Mouse (Mus musculus) gastrocnemius, postnatal 4 days (tissue): ENCODE measurements around the gene Ddx24. TPM values are rescaled to one million over a fixed set of nuclear protein-coding genes. Genes with fewer than 3 reads are reported as not detected.
"Not testable (repeated sequence)": the region's sequence is repeated elsewhere in the genome, so short reads cannot be mapped to it uniquely, and the experiment has no call there.

Experiments
- DNase-seq, 2 experiments: peaks; one replicate each; pipeline ENCODE4 v3.0.0; 2021 to 2022; ENCODE audit warnings: low spot score in 2 of 2, mixed read lengths in 2 of 2
- long read RNA-seq, 2 experiments: library from polyadenylated mRNA; stranded (forward); transcript quantifications; one replicate each; pipeline ENCODE4 v2.0.0; 2021
- total RNA-seq, 2 experiments: library from RNA; stranded (reverse); gene quantifications; 2 replicates each; pipeline ENCODE4 v1.2.3; 2021

Gene Ddx24
- total RNA-seq: 10 to 100 TPM; 59.2 to 59.3 TPM
- long read RNA-seq, experiment 1, transcript Ddx24-201 (9 exons, 2,850 nt): major isoform, 111 of 125 reads
- long read RNA-seq, experiment 1, partial matches to known transcripts: 6 of 125 reads
- long read RNA-seq, experiment 1, other reads (novel, unspliced or antisense): 7 of 125 reads
- long read RNA-seq, experiment 2, transcript Ddx24-201 (9 exons, 2,850 nt): major isoform, 115 of 133 reads
- long read RNA-seq, experiment 2, partial matches to known transcripts: 6 of 133 reads
- long read RNA-seq, experiment 2, other reads (novel, unspliced or antisense): 10 of 133 reads

DNA sequence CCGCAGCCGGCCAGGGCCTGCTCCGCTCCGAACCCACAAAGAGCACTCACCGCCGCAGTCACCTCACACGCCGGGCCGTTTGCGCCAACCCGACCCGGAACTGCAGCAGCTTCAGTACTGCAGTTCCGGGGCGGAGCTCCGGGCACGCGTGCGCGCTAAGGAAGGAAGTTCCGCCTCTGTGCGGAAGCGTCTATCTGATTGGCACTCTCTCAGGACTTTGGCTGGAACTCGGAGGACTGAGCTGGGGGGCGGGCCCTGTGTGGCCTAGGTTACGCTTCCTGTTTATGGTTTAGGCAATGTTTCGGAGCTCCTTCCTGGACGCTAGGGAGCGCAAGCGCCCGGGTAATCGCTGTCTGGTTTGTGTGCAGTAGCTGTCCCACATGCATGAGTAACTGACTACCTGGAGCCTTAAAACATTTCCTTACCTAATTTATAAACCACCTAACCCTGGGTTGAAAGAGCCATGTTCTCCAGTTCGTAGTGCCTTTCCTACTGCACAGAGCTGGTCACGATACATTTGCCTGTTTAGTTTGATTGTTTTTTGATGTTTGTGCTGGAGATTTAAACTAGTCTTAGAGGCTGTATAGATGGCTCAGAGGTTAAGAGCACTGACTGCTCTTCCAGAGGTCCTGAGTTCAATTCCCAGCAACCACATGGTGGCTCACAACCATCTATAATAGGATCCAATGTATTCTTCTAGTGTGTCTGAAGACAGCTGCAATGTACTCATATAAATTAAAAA is at the start of gene Ddx24:
Gene Ddx24, minus strand, starts transcription at position 102 of the 742 bp plus-strand sequence.
- peak; percentile 88 to 96 for DNase-seq

DNA sequence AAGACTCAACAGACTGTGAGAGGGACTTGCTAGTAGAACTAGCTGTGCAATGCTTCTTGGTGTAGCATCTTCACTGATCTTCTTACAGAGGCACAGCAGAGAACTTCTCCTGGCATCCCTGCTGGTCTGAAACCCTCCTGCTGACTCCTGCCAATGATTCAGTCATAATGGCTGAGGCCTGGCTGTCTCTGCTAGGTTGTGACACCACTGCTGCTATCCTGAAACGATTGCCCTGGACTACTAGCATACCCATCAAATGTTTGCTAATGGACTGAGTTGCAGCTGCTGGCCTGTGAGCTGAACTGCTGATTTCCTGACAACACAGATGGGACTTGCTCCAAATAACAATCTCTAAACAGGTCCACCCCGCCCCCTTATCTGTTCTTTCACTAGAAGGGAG is 48.9 kb upstream of the Ddx24 start:
- no peak for DNase-seq

DNA sequence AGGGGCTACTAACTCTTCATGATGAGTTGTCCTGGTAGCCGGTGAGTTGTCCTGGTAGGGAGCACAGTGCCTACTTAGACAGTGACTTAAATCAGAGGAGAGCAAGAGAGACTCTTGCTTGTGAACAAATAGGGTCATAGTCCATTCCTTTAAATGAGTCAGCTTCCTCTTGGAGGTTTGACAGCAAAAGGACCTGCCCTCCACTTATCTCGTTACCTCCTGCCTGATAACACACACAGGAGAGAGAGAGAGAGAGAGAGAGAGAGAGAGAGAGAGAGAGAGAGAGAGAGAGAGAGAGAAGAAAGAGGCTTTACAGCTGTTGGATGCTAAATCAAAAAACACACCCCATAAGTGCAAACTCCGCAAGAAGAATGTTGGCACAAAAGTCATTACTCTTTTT is 31.5 kb upstream of the Ddx24 start, which contains the start of gene Ifi27l2b:
Gene Ifi27l2b, minus strand, starts transcription at position 84 of the 400 bp plus-strand sequence.
- no peak for DNase-seq

DNA sequence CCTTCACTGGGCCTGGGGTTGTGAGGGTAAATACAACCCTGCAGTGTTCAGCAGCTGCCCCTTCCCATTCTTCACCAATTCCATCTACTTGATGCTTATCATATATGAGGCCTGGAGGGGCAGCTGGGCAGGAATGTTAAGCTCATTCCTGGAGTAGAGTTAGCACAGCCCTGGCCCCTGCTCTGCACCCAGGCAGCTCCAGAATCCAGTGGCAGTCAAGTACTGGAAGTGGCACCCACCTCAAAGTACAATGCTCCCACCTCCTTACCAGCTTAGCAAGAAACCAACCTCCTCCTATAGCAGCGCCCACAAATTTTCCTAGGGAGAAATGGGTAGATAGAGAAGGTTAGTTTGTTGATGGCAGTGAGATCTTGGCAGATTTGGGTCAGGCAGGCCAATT is 31.1 kb upstream of the Ddx24 start:
- DNase-seq: not testable (repeated sequence)

DNA sequence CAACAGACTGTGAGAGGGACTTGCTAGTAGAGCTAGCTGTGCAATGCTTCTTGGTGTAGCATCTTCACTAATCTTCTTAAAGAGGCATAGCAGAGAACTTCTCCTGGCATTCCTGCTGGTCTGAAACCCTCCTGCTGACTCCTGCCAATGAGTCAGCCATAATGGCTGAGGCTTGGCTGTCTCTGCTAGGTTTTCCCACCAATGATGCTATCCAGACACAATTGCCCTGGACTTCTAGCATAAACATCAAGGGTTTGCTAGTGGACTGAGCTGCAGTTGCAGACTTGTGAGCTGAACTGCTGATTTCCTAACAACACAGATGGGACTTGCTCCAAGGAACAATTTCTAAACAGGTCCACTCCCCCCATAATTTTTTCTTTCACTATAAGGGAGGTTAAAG is 27.7 kb upstream of the Ddx24 start:
- DNase-seq: no peak

DNA sequence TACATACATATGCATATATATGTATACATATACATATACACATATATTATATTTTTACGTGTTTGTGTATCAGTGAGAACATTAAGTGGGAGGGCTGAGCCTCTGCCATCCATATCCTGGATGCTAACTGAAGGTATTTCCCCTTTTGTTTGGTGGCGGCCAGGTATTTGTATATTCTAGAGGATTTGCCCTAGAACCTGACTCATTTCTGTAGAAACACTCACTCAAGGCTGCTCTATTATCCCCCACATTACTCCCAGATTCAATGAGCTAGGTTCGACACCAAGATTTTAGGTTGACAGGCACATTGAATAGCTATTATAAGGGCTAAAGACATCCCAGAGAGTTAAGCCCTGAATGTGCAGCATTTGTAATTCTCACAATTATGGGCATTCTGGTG is 19.4 kb upstream of the Ddx24 start:
- DNase-seq: no peak

DNA sequence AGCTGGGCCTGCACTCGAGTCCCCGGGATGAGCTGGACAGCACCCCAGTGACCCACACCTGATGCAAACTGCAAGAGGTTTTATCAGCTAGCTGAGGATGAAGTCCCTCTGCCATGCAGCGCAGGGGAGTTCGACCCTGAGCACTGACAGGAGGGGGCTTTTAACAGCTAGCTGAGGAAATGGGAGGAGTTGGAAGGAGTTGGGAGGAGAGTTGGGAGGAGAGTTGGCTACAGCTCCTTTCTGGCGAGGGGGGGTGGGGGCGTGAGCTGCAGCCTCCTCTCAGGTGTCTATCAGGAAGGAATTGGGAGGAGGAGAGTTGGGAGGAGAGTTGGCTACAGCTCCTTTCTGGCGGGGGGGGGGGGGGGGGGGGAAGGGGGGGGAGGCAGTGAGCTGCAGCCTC is 18.6 kb upstream of the Ddx24 start:
- DNase-seq: not testable (repeated sequence)

DNA sequence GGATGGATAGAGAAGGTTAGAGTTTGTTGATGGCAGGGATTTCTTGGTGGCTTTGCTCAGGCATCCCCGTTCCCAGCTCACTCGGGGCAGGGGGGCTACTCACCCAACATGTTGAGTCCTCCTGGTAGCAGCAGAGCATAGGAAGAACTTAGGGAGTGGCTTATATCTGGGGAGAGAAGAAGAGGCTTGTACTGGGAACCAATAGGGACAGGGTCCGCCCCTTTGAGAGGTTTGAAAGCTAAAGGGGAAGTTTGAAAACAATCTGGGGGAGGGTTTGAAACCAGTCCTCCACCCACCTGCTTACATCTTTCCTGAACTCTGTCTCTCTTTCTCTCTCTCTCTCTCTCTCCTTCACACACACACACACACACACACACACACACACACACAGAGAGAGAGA is 17.9 kb upstream of the Ddx24 start, which contains the start of gene Ifi27l2a:
Gene Ifi27l2a, minus strand, starts transcription at position 157 of the 400 bp plus-strand sequence.
- DNase-seq: no peak

DNA sequence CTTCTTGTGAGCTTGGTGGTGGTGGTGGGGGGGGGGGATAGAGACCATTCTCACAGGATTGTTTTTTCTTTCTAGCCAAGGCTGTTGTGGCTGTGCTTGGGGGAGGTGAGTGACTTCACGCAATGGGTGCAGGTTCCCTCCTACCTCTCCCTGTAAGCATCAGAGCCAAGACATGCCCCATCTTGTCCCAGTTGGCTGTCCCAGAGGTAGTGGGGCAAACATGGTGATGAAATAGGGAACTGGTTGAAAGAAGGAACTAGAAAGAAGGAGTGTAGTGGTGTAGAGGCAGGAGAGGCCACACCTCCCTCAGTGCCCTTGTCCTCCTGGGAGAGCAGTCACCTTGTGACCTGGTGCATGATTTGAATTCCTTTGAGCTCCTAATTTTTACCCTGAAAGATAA is 12.0 kb upstream of the Ddx24 start:
- DNase-seq: no peak

DNA sequence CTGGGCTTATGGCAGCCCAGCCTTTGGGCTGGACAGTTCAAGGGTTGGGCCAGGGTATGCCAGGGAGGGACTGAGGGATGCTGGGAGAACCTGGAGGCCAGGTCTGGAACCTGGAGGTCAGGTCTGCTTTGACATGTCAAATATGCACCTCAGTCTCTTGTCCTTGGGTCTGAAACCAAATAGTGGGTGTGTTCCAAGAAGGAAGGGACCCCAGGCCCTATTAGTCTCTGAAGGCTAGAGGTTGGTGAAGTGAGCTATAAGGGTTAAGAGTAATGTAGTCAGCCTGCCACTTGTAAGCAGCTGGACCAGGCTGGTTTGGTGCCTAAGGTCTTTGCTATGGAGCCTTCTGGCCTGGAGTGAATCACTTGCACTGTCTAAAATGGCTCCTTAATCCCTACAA is 9.2 kb upstream of the Ddx24 start:
- no peak for DNase-seq

DNA sequence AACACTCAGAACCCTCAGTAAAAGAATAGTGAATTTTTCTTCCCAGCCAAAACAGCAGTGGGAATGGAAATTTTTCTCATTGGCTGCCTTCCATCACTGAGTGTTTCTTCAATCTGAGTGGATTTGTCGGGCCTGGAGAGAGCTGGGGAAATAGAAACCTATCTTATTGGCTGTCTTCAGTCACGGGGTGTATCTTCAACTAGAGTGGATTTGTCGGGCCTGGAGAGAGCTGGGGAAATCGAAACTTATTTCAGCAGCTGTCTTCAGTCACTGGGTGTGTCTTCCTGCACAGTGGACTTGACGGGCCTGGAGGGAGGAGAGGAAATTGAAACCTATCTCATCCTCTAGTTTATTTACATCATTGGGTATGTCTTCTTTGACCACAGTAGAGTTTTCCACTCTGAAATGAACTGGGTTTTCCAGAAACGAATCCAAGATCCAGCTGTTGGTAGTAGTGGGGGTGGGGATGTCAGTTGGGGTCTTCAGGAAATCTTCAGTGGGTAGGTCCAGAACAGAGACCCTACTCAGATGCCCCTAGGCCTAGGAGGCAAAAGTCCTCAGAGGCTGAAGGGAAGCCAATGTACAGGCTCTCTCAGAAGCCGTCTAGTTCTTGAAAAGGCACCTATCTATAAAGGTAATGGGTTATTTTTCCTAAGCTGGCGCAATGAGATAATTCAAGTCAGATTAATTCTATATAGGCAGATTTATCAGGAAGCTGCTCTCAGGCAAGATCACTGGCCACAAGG is 8.5 kb upstream of the Ddx24 start, which contains the start of gene Ifi27:
Gene Ifi27, plus strand, starts transcription at position 226 of the 746 bp plus-strand sequence.
- DNase-seq: peak; percentile 30 to 51

DNA sequence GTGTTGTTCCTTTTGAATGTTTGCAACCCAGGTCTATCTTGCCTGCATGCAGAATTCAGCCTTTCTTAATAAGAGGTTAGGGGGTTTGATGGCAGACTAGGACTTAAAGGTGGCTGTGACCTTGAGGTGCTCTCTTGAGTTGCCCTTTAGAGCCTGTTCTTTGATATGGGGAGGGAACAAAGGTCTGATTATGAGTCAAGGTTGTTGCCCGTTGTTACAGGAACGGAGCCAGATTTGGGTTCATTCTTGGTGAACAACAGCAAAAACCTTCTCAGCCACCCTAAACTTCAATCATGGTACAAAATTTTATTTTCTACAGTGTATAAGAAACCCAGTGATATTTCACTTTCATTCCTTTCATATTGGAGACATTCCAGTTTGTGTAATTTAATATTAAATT is 7.8 kb upstream of the Ddx24 start:
- DNase-seq: no peak

DNA sequence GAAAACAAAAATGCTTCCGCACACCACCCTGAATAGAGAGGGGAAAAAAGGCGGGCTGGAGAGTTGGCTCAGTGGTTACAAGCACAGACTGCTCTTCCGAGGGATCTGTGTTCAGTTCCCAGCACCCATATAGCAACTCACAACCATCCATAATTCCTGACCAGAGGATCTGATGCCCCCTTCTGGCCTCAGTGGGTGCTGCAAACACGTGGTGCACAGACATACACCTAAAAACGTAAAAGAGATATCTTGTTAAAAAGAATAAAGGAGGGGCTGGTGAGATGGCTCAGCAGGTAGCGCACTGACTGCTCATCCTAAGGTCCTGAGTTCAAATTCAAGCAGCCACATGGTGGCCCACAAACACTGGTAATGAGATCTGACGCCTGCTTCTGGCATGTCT is 1.1 kb upstream of the Ddx24 start:
- DNase-seq: no peak

DNA sequence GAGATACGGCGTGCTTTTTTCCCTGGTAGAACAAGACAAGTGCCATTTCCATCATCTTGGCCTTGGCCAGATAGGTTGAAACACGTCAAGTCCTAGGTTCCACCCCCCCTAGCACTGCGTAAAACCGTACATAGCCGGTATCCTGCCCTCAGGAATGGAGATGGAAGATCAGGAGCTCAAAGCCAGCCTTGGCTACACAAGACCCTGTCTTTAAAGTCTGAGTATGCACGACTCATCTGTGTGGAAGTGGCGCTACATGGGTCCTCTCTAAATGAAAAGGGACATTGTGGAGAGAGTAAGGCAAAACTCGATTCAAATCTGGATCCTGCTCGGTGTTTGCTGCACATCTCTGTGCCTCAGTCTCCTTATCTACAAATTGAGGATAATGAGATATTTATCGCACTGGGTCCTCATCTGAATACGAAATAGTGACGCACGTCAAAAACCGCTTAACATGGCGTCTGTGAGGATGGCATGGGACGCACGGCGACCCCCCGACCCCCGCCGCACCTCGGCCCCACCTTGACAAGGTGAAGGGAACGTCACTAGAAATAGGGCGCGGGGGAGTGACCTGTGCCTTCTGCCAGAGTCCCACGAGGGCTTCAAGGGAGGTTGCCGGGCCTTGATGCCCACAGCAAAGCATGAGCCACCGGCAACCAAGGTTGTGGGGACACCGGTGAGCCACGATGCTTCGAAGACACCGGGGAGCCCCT is 458 bp downstream of the Ddx24 start:
- DNase-seq: no peak

DNA sequence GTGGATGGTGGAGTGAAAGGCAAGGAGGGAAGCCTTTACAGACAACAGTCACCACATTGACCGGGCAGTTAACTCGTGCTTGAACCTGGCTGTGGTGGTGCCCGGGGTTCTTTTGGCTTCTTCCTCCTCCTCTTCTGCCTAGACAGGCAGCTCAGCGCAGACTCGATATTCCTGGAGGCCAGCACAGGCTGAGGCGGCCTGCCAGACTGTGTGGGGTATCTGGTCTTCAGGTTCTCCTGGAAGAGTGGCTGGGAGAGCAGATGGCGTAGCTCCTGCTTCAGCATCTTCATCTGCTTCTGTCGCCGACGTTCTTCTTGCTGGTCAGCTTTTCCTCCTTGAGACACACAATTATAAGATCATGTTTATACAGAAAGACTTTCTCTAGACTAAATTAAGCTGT is 17.5 kb downstream of the Ddx24 start:
- no peak for DNase-seq

DNA sequence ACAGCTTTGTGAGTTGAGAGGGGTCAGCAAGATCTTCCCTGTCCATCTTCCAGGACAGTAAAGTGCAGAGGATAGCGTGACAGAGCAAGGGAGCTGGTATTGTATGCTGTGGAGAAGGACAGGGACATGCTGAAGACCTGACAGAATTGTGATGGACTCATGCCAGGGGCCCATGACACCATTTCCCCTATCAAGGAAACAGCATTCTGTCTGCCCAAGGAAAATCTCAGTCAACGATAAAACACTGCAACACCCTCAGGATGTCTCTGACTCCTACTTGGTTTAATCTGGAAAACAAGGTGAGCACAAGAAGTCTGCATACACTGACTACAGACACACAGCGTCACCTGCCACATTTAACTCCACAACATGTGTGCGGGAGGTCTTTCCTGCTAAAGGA is 17.9 kb downstream of the Ddx24 start, which contains the start of gene 9330161L09Rik:
Gene 9330161L09Rik, minus strand, starts transcription at position 101 of the 400 bp plus-strand sequence.
- no peak for DNase-seq

DNA sequence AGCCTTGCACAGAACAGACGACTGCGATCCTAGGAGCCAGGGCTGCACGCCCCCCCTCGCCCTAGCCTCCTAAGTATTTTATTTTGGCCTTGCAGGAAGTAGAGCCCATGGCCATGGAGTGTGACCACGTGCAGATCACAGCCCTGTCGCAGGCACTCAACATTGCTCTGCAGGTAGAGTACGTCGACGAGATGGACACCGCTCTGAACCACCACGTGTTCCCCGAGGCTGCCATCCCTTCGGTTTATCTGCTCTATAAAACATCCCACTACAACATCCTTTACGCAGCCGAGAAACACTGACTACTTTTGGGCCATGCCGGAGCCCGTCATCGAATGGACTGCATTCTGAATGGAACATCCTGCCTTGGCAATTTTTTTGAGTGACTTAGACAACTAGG is 21.5 kb downstream of the Ddx24 start:
- no peak for DNase-seq

DNA sequence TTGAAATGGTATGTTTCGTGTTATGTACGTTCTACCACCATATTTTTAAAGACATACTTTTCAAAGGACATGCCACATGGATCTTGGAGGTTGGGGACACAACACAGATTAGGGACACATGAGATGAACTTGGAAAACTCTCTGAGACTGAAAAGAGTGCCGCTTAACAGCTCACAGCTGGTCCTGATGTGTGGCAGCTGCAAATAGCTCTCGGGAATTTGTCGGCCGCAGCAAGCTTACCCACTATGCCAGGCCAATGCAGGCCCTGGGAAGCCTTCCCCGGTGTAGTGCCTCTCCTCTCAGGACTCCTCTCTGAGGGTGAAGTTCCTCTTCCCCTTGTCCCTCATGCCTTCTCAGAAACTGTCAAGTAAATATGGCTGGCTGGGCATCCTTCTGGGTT is 28.9 kb downstream of the Ddx24 start:
- no peak for DNase-seq

DNA sequence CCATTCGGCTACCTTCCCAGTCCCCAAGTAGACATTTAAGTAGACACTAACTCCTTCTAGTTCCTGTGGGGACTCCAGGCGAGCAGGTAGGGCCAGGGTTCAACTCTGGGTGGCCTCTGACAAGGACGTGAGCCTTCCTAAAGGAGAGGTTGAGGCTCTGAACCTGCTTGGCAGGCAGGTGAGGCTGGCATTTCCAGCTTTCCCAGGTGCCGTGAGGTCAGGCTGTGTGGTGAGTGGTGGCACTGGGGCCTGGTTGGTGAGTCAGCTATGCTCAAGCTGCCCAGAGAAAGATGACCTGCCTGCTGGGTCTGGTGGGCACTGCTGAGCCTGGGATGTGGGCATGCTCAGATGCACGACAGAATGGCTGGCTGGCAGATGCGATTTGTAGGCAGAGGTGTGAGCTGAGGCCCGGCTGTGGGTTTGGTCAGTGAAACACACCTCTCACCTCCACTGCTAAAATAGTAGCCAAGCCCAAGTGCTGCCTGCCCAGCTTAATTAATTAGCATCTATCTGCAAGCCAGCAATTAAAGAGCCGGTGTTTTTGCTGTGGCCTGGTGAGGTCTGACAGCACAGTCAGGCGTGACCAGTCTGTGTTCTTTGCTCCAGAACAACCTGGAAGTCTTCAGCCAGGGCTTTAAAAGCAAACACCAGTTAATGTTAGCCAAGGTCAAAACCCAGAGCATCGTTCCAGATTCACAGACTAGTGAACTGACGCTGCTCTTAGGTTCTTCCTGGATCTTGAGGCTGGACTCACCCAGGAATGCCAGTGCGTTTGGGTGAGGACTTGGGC is 29.9 kb downstream of the Ddx24 start:
- no peak for DNase-seq

DNA sequence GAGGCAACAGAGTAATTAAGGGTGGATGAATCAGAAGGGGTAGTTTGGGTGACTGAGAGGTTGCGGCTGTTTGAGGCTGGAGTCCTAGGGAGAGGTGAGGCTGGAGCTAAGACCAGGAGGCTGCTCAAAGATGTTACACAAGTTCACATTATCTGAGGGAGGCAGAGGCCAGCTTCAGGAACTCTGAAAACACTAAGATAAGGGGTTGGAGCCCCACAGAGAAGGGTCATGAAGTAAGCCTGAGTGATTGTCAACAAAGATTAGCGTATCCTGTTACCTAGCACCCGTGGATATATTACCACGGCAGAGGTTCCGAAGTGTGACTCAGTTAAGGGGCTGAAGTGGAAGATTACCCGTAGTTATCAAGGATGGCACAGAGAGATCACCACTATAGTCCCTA is 32.1 kb downstream of the Ddx24 start:
- no peak for DNase-seq
